Mouse (Mus musculus) heart, embryonic 14.5 days (tissue): ENCODE measurements around the gene Elovl6. TPM values are rescaled to one million over a fixed set of nuclear protein-coding genes. Genes with fewer than 3 reads are reported as not detected.

Source experiments
- ATAC-seq: fragments of 200-750 bp; cut with Nextera tagmentation; 2 replicates; pipeline ENCODE4 v1.8.0; 2017; ENCODE audit warnings: low read depth, moderate TSS enrichment; ENCODE audit not compliant: insufficient number of reproducible peaks, insufficient read depth, low FRiP score
- H3K27ac ChIP-seq, 2 experiments: fragments of 200-500 bp in 1 of 2; fragments of 300-500 bp in 1 of 2; sonication (generic) in 1 of 2; replicated peaks in 1 of 2; 2 replicates each; pipeline ENCODE4 v1.5.1; 2012 to 2014; ENCODE audit warnings: low read depth in 2 of 2, low read length in 2 of 2, control low read depth in 1 of 2, mild to moderate bottlenecking in 1 of 2, mixed read lengths in 1 of 2; ENCODE audit not compliant: control insufficient read depth in 1 of 2, insufficient read depth in 1 of 2
- H3K27me3 ChIP-seq: fragments of 300-500 bp; sonication (generic); 2 replicates; pipeline ENCODE4 v1.6.1; 2014; ENCODE audit warnings: mild to moderate bottlenecking, low read length, control low read depth; ENCODE audit not compliant: control insufficient read depth, insufficient read depth
- H3K36me3 ChIP-seq: fragments of 300-500 bp; sonication (generic); 2 replicates; pipeline ENCODE4 v1.6.1; 2014; ENCODE audit warnings: mild to moderate bottlenecking, control low read depth, low read length, mixed read lengths; ENCODE audit not compliant: control insufficient read depth, insufficient read depth
- H3K4me1 ChIP-seq, 2 experiments: fragments of 200-500 bp in 1 of 2; fragments of 300-500 bp in 1 of 2; sonication (generic) in 1 of 2; 2 replicates each; pipeline ENCODE4 v1.6.1; 2012 to 2014; ENCODE audit warnings: low read length in 2 of 2, control low read depth in 1 of 2, mixed read lengths in 1 of 2; ENCODE audit not compliant: control insufficient read depth in 2 of 2, insufficient read depth in 2 of 2
- H3K4me2 ChIP-seq: fragments of 300-500 bp; sonication (generic); 2 replicates; pipeline ENCODE4 v1.6.1; 2014; ENCODE audit warnings: mild to moderate bottlenecking, low read length
- H3K4me3 ChIP-seq, 2 experiments: fragments of 200-500 bp in 1 of 2; fragments of 300-500 bp in 1 of 2; sonication (generic) in 1 of 2; 2 replicates each; pipeline ENCODE4 v1.5.1; 2012 to 2014; ENCODE audit warnings: low read length in 2 of 2, mild to moderate bottlenecking in 2 of 2, control low read depth in 1 of 2, low read depth in 1 of 2, moderate library complexity in 1 of 2; ENCODE audit not compliant: control insufficient read depth in 1 of 2, insufficient read depth in 1 of 2
- H3K9ac ChIP-seq: fragments of 300-500 bp; sonication (generic); 2 replicates; pipeline ENCODE4 v1.6.1; 2014; ENCODE audit warnings: mild to moderate bottlenecking, low read length
- H3K9me3 ChIP-seq: fragments of 300-500 bp; sonication (generic); 2 replicates; pipeline ENCODE4 v1.6.1; 2016; ENCODE audit warnings: low read length, control low read depth; ENCODE audit not compliant: control insufficient read depth
- WGBS: fragments of 180-500 bp; shearing (Covaris S2); extraction: QIAGEN DNeasy Blood & Tissue Kit; methylation state at CpG from one replicate; pipeline ENCODE4 v1.1.7; 2014; 5-methylcytosine and 5-hydroxymethylcytosine counted together
- polyA plus RNA-seq: library from polyadenylated mRNA; unstranded; fragments of >200 nt; fragmentation: Nextera tagmentation; extraction: Ambion mirVana; gene quantifications from 2 replicates; pipeline ENCODE4 v1.2.1, GENCODE M21; 2014

Gene Elovl6
- polyA plus RNA-seq, 1 experiment from 2014 or later: 9.8 TPM

DNA sequence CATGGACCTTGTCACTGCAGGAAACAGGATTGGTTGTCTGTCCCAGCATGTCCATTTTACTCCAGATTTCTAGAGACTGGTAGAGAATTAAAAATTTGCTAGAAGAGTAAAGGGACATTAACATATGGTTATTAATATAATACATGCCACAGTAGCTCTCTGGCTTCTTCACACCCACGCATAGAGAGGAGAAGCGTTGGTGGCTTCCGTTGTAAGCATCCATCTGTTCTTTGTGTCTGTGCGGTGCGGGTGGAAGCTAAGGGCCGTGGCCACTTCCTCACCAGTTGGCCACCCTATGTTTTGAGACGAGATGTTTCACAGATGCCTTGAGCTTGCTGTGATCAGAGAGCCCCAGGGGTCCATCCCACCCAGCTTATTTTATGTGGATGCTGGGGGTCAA lies 109.5 kb downstream of the Elovl6 start:
- WGBS: 90% methylated on average over 7 of the region's 7 CpGs
- Histone ChIP-seq H3K9ac (no peak overlapping the region), H3K4me1 (peaks cover 0 to 11% of the 10 kb centered on the region in 2 experiments; a peak in 1 of 4 replicates), H3K27ac (no peak overlapping the region), H3K4me2 (no peak overlapping the region), H3K27me3 (no peaks in the 10 kb centered on the region), H3K9me3 (no peaks in the 10 kb centered on the region), H3K36me3 (no peaks in the 10 kb centered on the region), H3K4me3 (no peak overlapping the region)
- ATAC-seq: no peak

GRCm38 (mm10) chr3:129645409-129645808 lies 113.3 kb downstream of the Elovl6 start:
- 49% methylated on average over 3 of the region's 3 CpGs for WGBS
- Histone ChIP-seq H3K4me1 (no peaks in the 10 kb centered on the region; a peak in 1 of 4 replicates), H3K9ac (no peak overlapping the region), H3K4me2 (no peak overlapping the region), H3K27me3 (no peaks in the 10 kb centered on the region), H3K4me3 (no peak overlapping the region), H3K36me3 (no peaks in the 10 kb centered on the region), H3K9me3 (no peaks in the 10 kb centered on the region), H3K27ac (no peak overlapping the region)
- ATAC-seq: no peak

DNA sequence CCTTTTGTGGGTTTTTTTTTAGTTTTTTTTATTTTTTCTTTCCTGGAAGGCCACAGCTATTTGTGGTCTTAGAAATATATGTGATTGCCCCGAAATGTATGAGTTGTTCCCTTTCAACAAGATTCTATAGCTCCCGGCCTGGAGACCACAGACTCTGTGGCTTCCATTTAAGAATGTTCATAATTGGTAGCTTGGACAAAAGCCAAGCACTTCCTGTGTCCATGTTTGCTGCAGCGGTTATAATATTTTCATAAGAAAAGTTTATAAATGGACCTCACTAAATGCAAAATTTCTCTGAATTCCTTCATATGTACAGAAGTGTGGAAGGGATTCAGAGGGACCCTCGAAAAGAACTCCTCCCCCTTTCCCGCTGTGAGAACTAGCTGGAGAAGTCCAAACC lies 114.6 kb downstream of the Elovl6 start:
- H3K9ac ChIP-seq: no peak overlapping the region
- no peaks in the 10 kb centered on the region for H3K36me3 ChIP-seq
- H3K4me2 ChIP-seq: no peak overlapping the region
- H3K27me3 ChIP-seq: no peaks in the 10 kb centered on the region
- no peak overlapping the region for H3K4me3 ChIP-seq
- no peak overlapping the region for H3K27ac ChIP-seq
- H3K4me1 ChIP-seq: no peaks in the 10 kb centered on the region; a peak in 1 of 4 replicates
- 75% methylated on average over 5 of the region's 5 CpGs for WGBS
- ATAC-seq: no peak
- H3K9me3 ChIP-seq: no peaks in the 10 kb centered on the region

DNA sequence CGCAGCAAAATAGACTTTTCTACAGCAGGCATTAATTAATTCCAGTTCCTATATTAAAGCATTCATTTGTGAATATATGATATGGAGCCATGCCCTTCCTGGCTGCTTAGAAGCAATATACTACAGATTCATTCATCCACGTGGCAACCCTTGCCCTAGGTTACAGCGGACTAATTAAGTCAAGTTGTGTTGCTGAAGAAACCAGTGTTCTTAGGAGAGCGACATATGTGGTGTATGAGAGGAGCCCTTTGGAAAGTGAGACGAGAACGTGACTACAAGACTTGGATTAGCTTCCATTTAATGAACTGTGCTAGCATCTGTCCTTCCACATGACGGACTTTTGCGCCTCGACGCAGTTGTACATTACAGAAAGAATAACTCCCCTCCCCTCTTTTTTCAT lies 115.2 kb downstream of the Elovl6 start:
- WGBS: 89% methylated on average over 10 of the region's 10 CpGs
- Histone ChIP-seq H3K36me3 (no peaks in the 10 kb centered on the region), H3K4me1 (no peaks in the 10 kb centered on the region; a peak in 1 of 4 replicates), H3K27ac (no peak overlapping the region), H3K9me3 (no peaks in the 10 kb centered on the region), H3K27me3 (no peaks in the 10 kb centered on the region), H3K4me3 (no peak overlapping the region), H3K4me2 (no peak overlapping the region), H3K9ac (no peak overlapping the region)
- no peak for ATAC-seq

DNA sequence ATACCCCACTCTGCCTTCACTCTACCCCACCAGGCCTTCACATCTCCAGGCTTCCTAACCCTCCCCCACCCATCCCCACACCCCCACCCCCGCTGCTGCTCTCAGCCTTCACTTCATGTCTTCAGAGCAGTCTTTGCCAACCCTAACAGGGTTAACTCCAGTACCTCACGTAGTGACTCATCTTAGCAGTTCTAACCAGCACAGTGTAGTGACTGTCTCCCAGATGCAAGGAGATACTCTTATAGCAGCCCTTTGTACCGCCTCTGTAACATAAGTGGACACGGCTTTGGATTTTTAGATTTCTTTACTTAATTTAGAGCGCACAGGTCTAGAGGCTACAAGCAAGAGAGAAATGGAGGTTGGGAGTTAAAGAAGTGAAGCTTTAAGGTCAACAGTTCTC lies 116.4 kb downstream of the Elovl6 start:
- Histone ChIP-seq H3K27me3 (no peaks in the 10 kb centered on the region), H3K27ac (no peak overlapping the region), H3K4me3 (no peak overlapping the region), H3K9ac (no peak overlapping the region), H3K4me1 (no peaks in the 10 kb centered on the region; a peak in 1 of 4 replicates), H3K4me2 (no peak overlapping the region), H3K36me3 (no peaks in the 10 kb centered on the region), H3K9me3 (no peaks in the 10 kb centered on the region)
- 75% methylated on average over 5 of the region's 5 CpGs for WGBS
- no peak for ATAC-seq

- Histone ChIP-seq H3K4me2 (no peak overlapping the region), H3K36me3 (no peaks in the 10 kb centered on the region), H3K9me3 (no peaks in the 10 kb centered on the region), H3K9ac (no peak overlapping the region), H3K4me1 (no peaks in the 10 kb centered on the region; a peak in 1 of 4 replicates), H3K27me3 (no peaks in the 10 kb centered on the region), H3K4me3 (no peak overlapping the region), H3K27ac (no peak overlapping the region)
- 67% methylated on average over 8 of the region's 8 CpGs for WGBS
- ATAC-seq: no peak; the same call in 1 of the 2 replicates
Observed at GRCm38 (mm10) chr3:129649586-129650292, 117.6 kb downstream of the Elovl6 start.

GRCm38 (mm10) chr3:129650293-129650612 lies 118.1 kb downstream of the Elovl6 start:
- no peak overlapping the region for H3K4me2 ChIP-seq
- no peak overlapping the region for H3K27ac ChIP-seq
- no peaks in the 10 kb centered on the region for H3K36me3 ChIP-seq
- H3K9me3 ChIP-seq: no peaks in the 10 kb centered on the region
- no peak for ATAC-seq
- no peaks in the 10 kb centered on the region for H3K27me3 ChIP-seq
- no peaks in the 10 kb centered on the region; a peak in 1 of 4 replicates for H3K4me1 ChIP-seq
- no peak overlapping the region for H3K4me3 ChIP-seq
- no peak overlapping the region for H3K9ac ChIP-seq

DNA sequence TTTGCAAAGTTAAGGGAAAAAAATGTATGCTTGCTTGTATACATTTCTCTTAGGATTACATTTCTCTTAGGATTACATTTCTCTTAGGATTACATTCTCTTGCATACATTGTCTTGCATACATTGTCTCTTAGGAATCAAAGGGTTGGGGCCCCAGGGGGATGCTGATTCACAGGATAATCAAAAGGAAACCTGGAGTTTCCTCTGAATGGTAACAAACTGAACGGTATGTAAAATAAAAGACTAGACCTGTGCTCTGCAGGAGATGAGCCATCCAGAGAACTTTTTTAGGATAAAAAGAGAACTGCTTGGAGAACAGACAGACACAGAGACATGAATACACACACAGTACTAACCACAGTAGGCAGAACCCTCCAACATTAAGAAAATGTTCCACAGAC lies 118.8 kb downstream of the Elovl6 start:
- Histone ChIP-seq H3K4me3 (no peak overlapping the region), H3K27me3 (no peaks in the 10 kb centered on the region), H3K9ac (no peak overlapping the region), H3K4me1 (no peaks in the 10 kb centered on the region; a peak in 1 of 4 replicates), H3K36me3 (no peaks in the 10 kb centered on the region), H3K4me2 (no peak overlapping the region), H3K27ac (no peak overlapping the region), H3K9me3 (no peaks in the 10 kb centered on the region)
- ATAC-seq: no peak
- 33% methylated on average over 1 of the region's 1 CpGs for WGBS
